Mouse (Mus musculus): ENCODE results near the gene Ntn1.

DNA sequence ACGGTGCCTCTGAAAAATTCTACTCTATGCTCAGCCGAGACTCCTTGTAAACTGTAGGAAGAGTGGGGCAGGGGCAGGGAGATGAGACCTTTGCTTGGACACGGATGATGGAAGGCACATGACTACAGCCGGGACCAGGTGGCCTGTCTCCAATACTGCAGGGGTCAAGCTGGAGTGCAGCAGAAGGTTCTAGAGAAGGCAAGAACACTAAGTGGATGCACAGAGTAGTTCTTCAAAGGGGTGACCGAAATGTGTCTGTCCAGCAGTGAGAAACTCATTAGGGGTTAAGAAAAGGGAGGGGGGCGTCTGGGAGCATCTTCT lies 69.5 kb downstream of the Ntn1 start:
- TF ChIP-seq CTCF (IDR thresholded peaks at IDR 0.05; ENCODE audit: borderline replicate concordance, insufficient read depth, low read length) (no peak), POLR2A (IDR thresholded peaks at IDR 0.05; ENCODE audit: low read depth, low read length) (no peak)

All from embryonic fibroblast, embryonic 13.5 days (primary cell).